Comparison of ENCODE assay signal across 7 mouse cellular contexts in the genomic region with DNA sequence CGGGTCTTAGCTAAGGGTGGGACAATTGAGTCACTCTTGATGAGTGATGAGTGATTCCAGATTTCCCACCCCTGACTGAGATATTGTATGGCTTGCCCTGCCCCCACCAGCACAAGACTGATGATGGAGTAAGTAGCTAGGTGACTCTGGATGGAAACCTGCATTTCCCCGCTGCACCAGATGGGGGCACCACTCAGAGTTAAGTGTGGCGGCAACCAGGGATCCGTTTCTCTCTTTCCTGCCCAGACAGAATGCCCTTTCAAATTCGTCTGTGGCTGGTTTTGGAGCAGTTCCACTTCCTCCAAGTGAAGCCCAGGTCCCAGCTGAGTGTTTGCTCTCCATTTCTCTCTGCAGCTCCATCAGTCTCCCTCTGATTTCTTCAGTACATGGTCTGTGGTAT. TPM values are rescaled to one million over a fixed set of nuclear protein-coding genes. Genes with fewer than 3 reads are reported as not detected.
DNase-seq lines count a peak whose midpoint lies in the region; ATAC-seq and TF ChIP-seq lines count a peak whose summit lies in the region.

No protein-coding gene starts in this region.

- no peak overlapping the region for H3K9ac ChIP-seq in midbrain, embryonic 13.5 days (replicated peaks)

- H3K4me2 ChIP-seq in midbrain, embryonic 13.5 days (replicated peaks) = no peak overlapping the region

- peak; percentile 49; the same call in 1 of the 2 replicates for TF ChIP-seq CTCF in bone marrow macrophage, adult 2 months (IDR thresholded peaks at IDR 0.05; ENCODE audit: low read depth, low read length)

- H3K27ac ChIP-seq in bone marrow macrophage, adult 2 months (ENCODE audit: insufficient read depth, low read depth, low read length) = no peak overlapping the region
- H3K27ac ChIP-seq in heart, embryonic 10.5 days = peak overlapping the region; percentile 54; the same call in 1 of the 2 replicates
- no peak overlapping the region for H3K27ac ChIP-seq in midbrain, embryonic 13.5 days

- peaks cover 12% of the 10 kb centered on the region for H3K4me1 ChIP-seq in bone marrow macrophage, adult 2 months (ENCODE audit: control insufficient read depth, insufficient read depth, low read length)
- peaks cover 6% of the 10 kb centered on the region for H3K4me1 ChIP-seq in heart, embryonic 10.5 days
- peaks cover 5% of the 10 kb centered on the region for H3K4me1 ChIP-seq in midbrain, embryonic 13.5 days (replicated peaks)

- no peak overlapping the region for H3K4me3 ChIP-seq in bone marrow macrophage, adult 2 months (ENCODE audit: insufficient read depth, low read length)
- H3K4me3 ChIP-seq in heart, embryonic 10.5 days = no peak overlapping the region
- H3K4me3 ChIP-seq in midbrain, embryonic 13.5 days (replicated peaks) = no peak overlapping the region

- no peak for TF ChIP-seq POLR2A in bone marrow macrophage, adult 2 months (IDR thresholded peaks at IDR 0.05; ENCODE audit: borderline replicate concordance, low read depth, low read length)

- H3K36me3 ChIP-seq in heart, embryonic 10.5 days = peaks cover 5% of the 10 kb centered on the region; the same call in 1 of the 2 replicates
- H3K36me3 ChIP-seq in midbrain, embryonic 13.5 days = no peaks in the 10 kb centered on the region

- H3K27me3 ChIP-seq in heart, embryonic 10.5 days (ENCODE audit: insufficient read depth, poor library complexity, severe bottlenecking) = peaks cover 50% of the 10 kb centered on the region
- peaks cover 54% of the 10 kb centered on the region for H3K27me3 ChIP-seq in midbrain, embryonic 13.5 days

- no peaks in the 10 kb centered on the region for H3K9me3 ChIP-seq in heart, embryonic 10.5 days
- H3K9me3 ChIP-seq in midbrain, embryonic 13.5 days = no peaks in the 10 kb centered on the region

- WGBS in heart, embryonic 10.5 days = 7% methylated on average over 5 of the region's 5 CpGs
- 4% methylated on average over 5 of the region's 5 CpGs for WGBS in midbrain, embryonic 13.5 days

- peak; percentile 89 for DNase-seq in 416B (ENCODE audit: low read depth)
- DNase-seq in CD4-positive, CD25-positive, alpha-beta regulatory T cell, adult 2 months (ENCODE audit: low read depth, low spot score) = peak; percentile 80
- peak; percentile 89 for DNase-seq in heart, embryonic 10.5 days (ENCODE audit: low spot score)
- DNase-seq in layer of hippocampus, postnatal 14 days (ENCODE audit: low spot score in 2 of 2) = peak; percentile 37 to 53
- DNase-seq in testis, postnatal 10 days (ENCODE audit: low spot score) = peak; percentile 66

- ATAC-seq in midbrain, embryonic 13.5 days = 0 out of 2 replicates have a peak, but pooled peaks have one; percentile 20

RNA-seq across cellular contexts. Expression of a gene that starts 8.5 kb away (rescaled TPM):
- 4.1 and 4.4 TPM in 2 replicates for polyA plus RNA-seq in bone marrow macrophage, adult 2 months (2012; ENCODE audit: insufficient read depth, insufficient read length, missing spikeins)
- polyA plus RNA-seq in heart, embryonic 10.5 days (2016; fragmentation: Nextera tagmentation; extraction: Ambion mirVana) = 6.7 and 8.3 TPM in 2 replicates
- 1 to 10 TPM; 2.3 to 2.4 TPM for total RNA-seq in layer of hippocampus, postnatal 14 days (2021)
- polyA plus RNA-seq in midbrain, embryonic 13.5 days (2015; fragmentation: Nextera tagmentation; extraction: Ambion mirVana) = 7.6 and 11.9 TPM in 2 replicates

RNA-seq across cellular contexts. Expression of a gene that starts 40.8 kb away (rescaled TPM):
- 1.5 and 2.0 TPM in 2 replicates for polyA plus RNA-seq in bone marrow macrophage, adult 2 months (2012; ENCODE audit: insufficient read depth, insufficient read length, missing spikeins)
- 19.5 and 29.4 TPM in 2 replicates for polyA plus RNA-seq in heart, embryonic 10.5 days (2016; fragmentation: Nextera tagmentation; extraction: Ambion mirVana)
- total RNA-seq in layer of hippocampus, postnatal 14 days (2021) = under 1 TPM in 1 of 2 experiments, not detected in 1; 0.78 TPM
- 5.9 and 6.3 TPM in 2 replicates for polyA plus RNA-seq in midbrain, embryonic 13.5 days (2015; fragmentation: Nextera tagmentation; extraction: Ambion mirVana)

RNA-seq across cellular contexts. Expression of a gene that starts 47.8 kb away (rescaled TPM):
- polyA plus RNA-seq in bone marrow macrophage, adult 2 months (2012; ENCODE audit: insufficient read depth, insufficient read length, missing spikeins) = 8.1 and 9.5 TPM in 2 replicates
- polyA plus RNA-seq in heart, embryonic 10.5 days (2016; fragmentation: Nextera tagmentation; extraction: Ambion mirVana) = 13.0 and 13.5 TPM in 2 replicates
- under 1 TPM; 0.78 to 0.98 TPM for total RNA-seq in layer of hippocampus, postnatal 14 days (2021)
- 4.7 and 5.7 TPM in 2 replicates for polyA plus RNA-seq in midbrain, embryonic 13.5 days (2015; fragmentation: Nextera tagmentation; extraction: Ambion mirVana)
